Mouse (Mus musculus) cerebellum, adult 2 months (tissue): ENCODE data around the gene Nebl.

Experiments
- CTCF ChIP-seq: fragments of 200-500 bp; IDR thresholded peaks from 2 replicates; pipeline ENCODE4 v1.5.1; 2011; ENCODE audit warnings: low read depth, mild to moderate bottlenecking, control low read depth, low read length, moderate library complexity, borderline replicate concordance; ENCODE audit not compliant: insufficient read depth
- POLR2A ChIP-seq: fragments of 200-500 bp; IDR thresholded peaks from 2 replicates; pipeline ENCODE4 v1.6.1; 2011; ENCODE audit warnings: low read length, control low read depth, borderline replicate concordance; ENCODE audit not compliant: insufficient read depth

GRCm38 (mm10) chr2:17640861-17641260 lies 90.4 kb downstream of the Nebl start:
- no peak for TF ChIP-seq CTCF
- TF ChIP-seq POLR2A: no peak
